Mouse (Mus musculus) brain, adult 2 months (tissue): ENCODE measurements at regions not wholly inside any gene's neighbourhood (a gene's known extent, or its start where the extent isn't known, plus 50 kb on each side); places are given as distances from the start of the nearest gene placed in this dataset.
A peak's percentile ranks its signal among the peaks of the same experiment; 100 is the strongest.

Experiments
- DNase-seq: peaks from one replicate; pipeline ENCODE4 v3.0.0; 2011; ENCODE audit warnings: low read depth, low spot score

- no peak for DNase-seq
These were observed 87.5 kb upstream of the Fam3c start for GRCm38 (mm10) chr6:22443573-22443972.

DNA sequence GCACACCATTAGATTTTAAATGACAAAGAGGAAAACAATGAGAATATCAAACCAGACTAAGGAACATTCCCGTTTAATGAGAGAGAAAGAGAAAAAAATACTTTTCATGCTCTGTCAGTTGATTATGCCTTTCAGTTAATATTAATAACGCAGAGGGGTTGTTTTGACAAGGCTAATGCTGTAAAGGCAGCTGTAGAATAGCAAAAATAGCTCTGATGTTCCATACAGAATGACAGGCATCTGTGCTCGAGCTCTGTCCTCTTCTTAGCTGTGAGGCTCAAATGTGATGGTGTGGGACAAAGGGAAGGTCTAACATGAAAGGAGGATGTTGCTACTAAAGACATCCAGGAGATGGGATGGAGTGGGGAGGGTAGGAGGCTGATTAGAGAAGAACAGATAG lies 87.1 kb upstream of the Fam3c start:
- DNase-seq, result peak; percentile 16

GRCm38 (mm10) chr6:22442591-22442990 lies 86.5 kb upstream of the Fam3c start:
- no peak for DNase-seq

DNA sequence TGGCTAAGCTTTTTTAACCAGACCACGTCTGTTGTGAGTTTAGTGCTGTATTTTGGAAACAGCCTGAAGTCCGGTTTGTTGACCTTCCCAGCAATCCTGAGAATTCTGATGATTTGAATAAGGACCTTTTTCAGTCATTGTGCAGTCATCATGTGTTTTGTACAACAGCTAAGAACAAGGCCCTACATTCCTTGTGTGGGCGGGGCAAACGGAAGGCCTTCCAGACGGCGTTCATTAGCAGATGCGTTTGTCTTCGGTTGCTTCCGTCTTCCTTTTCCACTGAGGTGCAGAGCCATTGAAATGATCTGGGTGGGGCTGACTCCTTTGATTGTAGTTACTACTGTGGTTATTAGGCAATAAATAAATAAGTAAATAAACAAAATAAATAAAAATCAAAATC lies 83.8 kb upstream of the Fam3c start:
- no peak for DNase-seq

DNA sequence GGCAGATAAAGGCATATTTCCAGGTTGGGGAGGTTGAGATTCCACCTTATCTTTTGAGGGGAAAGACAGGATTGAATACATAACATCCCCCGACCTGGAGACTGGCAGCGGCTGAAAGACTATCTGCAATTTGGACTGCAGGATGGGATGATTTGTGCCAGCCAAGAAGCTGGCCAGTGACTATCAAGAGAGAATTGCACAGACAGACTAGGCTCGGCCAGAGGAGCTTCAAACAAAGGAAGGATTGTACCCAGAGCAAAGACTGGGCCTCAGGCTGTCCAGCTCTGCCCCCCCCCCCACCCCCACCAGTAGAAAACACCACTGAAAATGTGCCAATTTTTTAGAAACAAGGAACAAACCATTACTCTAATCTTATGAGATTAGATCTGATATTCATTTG lies 73.0 kb upstream of the Fam3c start:
- peak; percentile 52 for DNase-seq

GRCm38 (mm10) chr6:22424161-22424807 lies 68.2 kb upstream of the Fam3c start:
- no peak for DNase-seq

DNA sequence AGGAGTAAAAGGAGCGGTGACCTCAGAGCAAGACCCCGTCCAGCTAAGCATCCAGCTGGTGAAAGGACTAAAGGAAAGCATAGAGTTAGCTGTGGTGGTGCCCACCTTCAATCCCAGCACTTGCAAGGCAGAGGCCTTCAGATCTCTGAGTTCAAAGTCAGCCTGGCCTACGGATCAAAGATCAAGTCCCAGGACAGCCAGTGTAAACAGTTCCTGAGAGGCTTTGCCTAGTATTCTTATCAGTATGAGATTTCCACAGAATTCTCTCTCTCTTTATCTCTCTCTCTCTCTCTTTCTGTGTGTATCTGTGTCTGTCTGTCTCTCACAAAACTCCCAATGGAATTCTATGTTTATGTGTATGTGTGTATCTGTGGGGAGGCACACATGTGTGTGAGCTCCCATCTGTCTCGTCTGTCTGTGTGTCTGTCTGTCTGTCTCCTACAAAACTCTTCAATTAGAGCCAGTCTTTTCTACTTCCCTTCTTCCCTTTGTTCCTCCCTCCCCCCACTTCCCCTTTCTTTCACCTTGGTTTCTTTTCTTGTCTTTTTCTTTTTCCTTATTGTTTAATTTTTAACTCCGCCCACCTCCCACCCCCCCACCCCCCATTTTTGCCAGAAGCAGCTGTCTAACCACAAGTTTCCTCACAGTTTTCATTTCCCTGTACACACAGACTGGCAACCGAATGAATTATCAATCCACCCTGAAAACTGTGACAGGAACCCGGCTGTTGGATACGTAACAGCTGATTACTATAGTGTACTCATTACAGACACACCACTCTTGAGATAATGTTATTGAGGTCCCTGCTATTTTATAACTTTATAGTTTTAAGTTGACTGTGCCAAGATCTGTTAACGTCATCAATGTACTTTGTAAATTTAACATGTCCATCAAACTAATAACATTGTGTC lies 67.3 kb upstream of the Fam3c start:
- DNase-seq, result no peak

- no peak for DNase-seq
These were observed 65.5 kb upstream of the Fam3c start for GRCm38 (mm10) chr6:22421551-22421950.

GRCm38 (mm10) chr6:22418279-22418678 lies 62.2 kb upstream of the Fam3c start:
- DNase-seq, result no peak

DNA sequence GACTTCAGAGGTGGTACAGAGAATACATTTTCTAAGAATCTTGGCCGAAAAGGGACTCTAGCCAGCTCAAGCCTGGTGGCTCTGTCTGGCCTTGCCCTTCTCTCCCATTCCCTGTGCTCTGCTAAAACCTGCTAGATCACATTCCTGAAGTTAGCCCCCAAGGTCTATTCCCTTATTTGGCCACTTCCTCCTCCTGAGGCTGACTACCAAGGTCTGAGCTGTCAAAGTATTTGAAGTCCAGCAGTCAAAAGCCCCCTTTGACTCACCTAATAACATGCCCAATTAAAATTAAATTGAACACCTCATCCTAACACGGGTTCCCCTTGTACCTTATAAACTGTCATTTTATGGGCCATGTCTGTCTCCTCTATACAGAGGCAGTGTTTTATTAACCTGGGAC lies 61.1 kb upstream of the Fam3c start:
- DNase-seq, result no peak

DNA sequence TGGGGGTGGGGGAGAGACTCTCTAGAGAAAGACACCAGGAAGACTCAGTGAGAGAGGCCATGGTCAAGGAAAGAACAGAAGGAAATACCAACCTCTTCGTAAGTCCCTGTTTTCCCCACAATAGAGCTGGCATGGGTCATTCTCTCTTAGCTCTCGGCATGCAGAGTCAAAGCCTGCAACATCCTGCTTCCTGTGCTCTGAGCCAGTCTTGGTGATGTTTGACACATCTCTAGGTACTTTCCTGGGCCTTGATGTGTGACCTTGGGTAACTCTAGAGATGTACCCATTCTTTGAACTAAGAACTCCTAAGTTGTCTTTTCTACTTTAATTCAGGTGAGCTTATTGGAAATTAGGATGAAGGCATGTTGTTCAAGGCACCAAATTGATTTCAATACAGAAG lies 55.8 kb upstream of the Fam3c start:
- DNase-seq, result no peak

- no peak for DNase-seq
These were observed 53.0 kb upstream of the Fam3c start for GRCm38 (mm10) chr6:22408808-22409589.
